Mouse (Mus musculus): ENCODE measurements around the gene Tsfm. TPM values are rescaled to one million over a fixed set of nuclear protein-coding genes. Genes with fewer than 3 reads are reported as not detected.
"Not testable (repeated sequence)": the region's sequence is repeated elsewhere in the genome, so short reads cannot be mapped to it uniquely, and the experiment has no call there.

Tsfm gene
- polyA plus RNA-seq, 1 experiment from 2014 or later = 42.4 TPM

- ATAC-seq = no peak
- H3K27ac ChIP-seq (ENCODE audit: low read depth, low read length) = no peak overlapping the region
- 34% methylated on average over 4 of the region's 4 CpGs for WGBS
- no peak for TF ChIP-seq CTCF (IDR thresholded peaks at IDR 0.05; ENCODE audit: low read depth)
- H3K36me3 ChIP-seq (ENCODE audit: control insufficient read depth, insufficient read depth) = no peaks in the 10 kb centered on the region
- H3K4me3 ChIP-seq (ENCODE audit: low read depth, low read length) = no peak overlapping the region
- no peaks in the 10 kb centered on the region for H3K9me3 ChIP-seq (ENCODE audit: control insufficient read depth)
- no peak overlapping the region for H3K9ac ChIP-seq (ENCODE audit: low read depth, low read length)
- H3K4me1 ChIP-seq (replicated peaks; ENCODE audit: control insufficient read depth, insufficient read depth, low read length) = 0 out of 2 replicates have a peak, but pooled peaks cover 4% of the 10 kb centered on the region
- H3K4me2 ChIP-seq (replicated peaks; ENCODE audit: low read depth) = no peak overlapping the region
- peaks cover 56% of the 10 kb centered on the region for H3K27me3 ChIP-seq (replicated peaks; ENCODE audit: control insufficient read depth, insufficient read depth, low read length)
Measured at GRCm38 (mm10) chr10:127076082-127076481, 45.4 kb upstream of the Tsfm start.

- H3K4me2 ChIP-seq (replicated peaks; ENCODE audit: low read depth) = no peak overlapping the region
- no peaks in the 10 kb centered on the region for H3K9me3 ChIP-seq (ENCODE audit: control insufficient read depth)
- 0 out of 2 replicates have a peak, but pooled peaks cover 7% of the 10 kb centered on the region for H3K4me1 ChIP-seq (replicated peaks; ENCODE audit: control insufficient read depth, insufficient read depth, low read length)
- no peaks in the 10 kb centered on the region for H3K36me3 ChIP-seq (ENCODE audit: control insufficient read depth, insufficient read depth)
- ATAC-seq = no peak
- H3K9ac ChIP-seq (ENCODE audit: low read depth, low read length) = no peak overlapping the region
- TF ChIP-seq CTCF (IDR thresholded peaks at IDR 0.05; ENCODE audit: low read depth) = no peak
- H3K27ac ChIP-seq (ENCODE audit: low read depth, low read length) = no peak overlapping the region
- peaks cover 52% of the 10 kb centered on the region for H3K27me3 ChIP-seq (replicated peaks; ENCODE audit: control insufficient read depth, insufficient read depth, low read length)
- H3K4me3 ChIP-seq (ENCODE audit: low read depth, low read length) = no peak overlapping the region
- 66% methylated on average over 8 of the region's 8 CpGs for WGBS
Measured at GRCm38 (mm10) chr10:127075651-127076050, 45.0 kb upstream of the Tsfm start.

GRCm38 (mm10) chr10:127075080-127075479 lies 44.4 kb upstream of the Tsfm start, which contains the start of gene Agap2:
Agap2 (plus strand) TSS chr10:127075284.
- no peak within 1 kb of the TSS for H3K4me3 ChIP-seq (ENCODE audit: low read depth, low read length)
- H3K27me3 ChIP-seq (replicated peaks; ENCODE audit: control insufficient read depth, insufficient read depth, low read length) = peaks cover 46% of the 10 kb centered on the region
- no peak for ATAC-seq
- H3K9me3 ChIP-seq (ENCODE audit: control insufficient read depth) = no peaks in the 10 kb centered on the region
- H3K36me3 ChIP-seq (ENCODE audit: control insufficient read depth, insufficient read depth) = no peaks in the 10 kb centered on the region
- H3K4me1 ChIP-seq (replicated peaks; ENCODE audit: control insufficient read depth, insufficient read depth, low read length) = 0 out of 2 replicates have a peak, but pooled peaks cover 8% of the 10 kb centered on the region
- no peak within 1 kb of the TSS for H3K27ac ChIP-seq (ENCODE audit: low read depth, low read length)
- H3K4me2 ChIP-seq (replicated peaks; ENCODE audit: low read depth) = no peak within 1 kb of the TSS
- TF ChIP-seq CTCF (IDR thresholded peaks at IDR 0.05; ENCODE audit: low read depth) = peak; percentile 39
- no peak within 1 kb of the TSS for H3K9ac ChIP-seq (ENCODE audit: low read depth, low read length)
- 59% methylated on average over 9 of the region's 9 CpGs for WGBS

- WGBS = 100% methylated on average over 1 of the region's 1 CpGs
- Histone ChIP-seq H3K9ac (ENCODE audit: low read depth, low read length) (no peak overlapping the region), H3K27me3 (replicated peaks; ENCODE audit: control insufficient read depth, insufficient read depth, low read length) (peaks cover 35% of the 10 kb centered on the region), H3K27ac (ENCODE audit: low read depth, low read length) (no peak overlapping the region), H3K4me2 (replicated peaks; ENCODE audit: low read depth) (no peak overlapping the region), H3K36me3 (ENCODE audit: control insufficient read depth, insufficient read depth) (no peaks in the 10 kb centered on the region), H3K9me3 (ENCODE audit: control insufficient read depth) (no peaks in the 10 kb centered on the region), H3K4me3 (ENCODE audit: low read depth, low read length) (no peak overlapping the region), H3K4me1 (replicated peaks; ENCODE audit: control insufficient read depth, insufficient read depth, low read length) (0 out of 2 replicates have a peak, but pooled peaks cover 8% of the 10 kb centered on the region)
- no peak for ATAC-seq
- TF ChIP-seq CTCF (IDR thresholded peaks at IDR 0.05; ENCODE audit: low read depth) = no peak
Measured at GRCm38 (mm10) chr10:127073981-127074380, 43.3 kb upstream of the Tsfm start.

- ATAC-seq; H3K27ac ChIP-seq (ENCODE audit: low read depth, low read length); H3K9me3 ChIP-seq (ENCODE audit: control insufficient read depth); H3K4me1 ChIP-seq (replicated peaks; ENCODE audit: control insufficient read depth, insufficient read depth, low read length); H3K9ac ChIP-seq (ENCODE audit: low read depth, low read length); H3K36me3 ChIP-seq (ENCODE audit: control insufficient read depth, insufficient read depth); H3K4me2 ChIP-seq (replicated peaks; ENCODE audit: low read depth); H3K4me3 ChIP-seq (ENCODE audit: low read depth, low read length): not testable (repeated sequence)
- 55% methylated on average over 2 of the region's 2 CpGs for WGBS
- peaks cover 25% of the 10 kb centered on the region for H3K27me3 ChIP-seq (replicated peaks; ENCODE audit: control insufficient read depth, insufficient read depth, low read length)
Measured at GRCm38 (mm10) chr10:127072969-127073368, 42.3 kb upstream of the Tsfm start.

GRCm38 (mm10) chr10:127072270-127072669 lies 41.6 kb upstream of the Tsfm start:
- peaks cover 19% of the 10 kb centered on the region for H3K27me3 ChIP-seq (replicated peaks; ENCODE audit: control insufficient read depth, insufficient read depth, low read length)
- not testable (repeated sequence) for H3K4me1 ChIP-seq (replicated peaks; ENCODE audit: control insufficient read depth, insufficient read depth, low read length); H3K27ac ChIP-seq (ENCODE audit: low read depth, low read length); ATAC-seq; H3K9ac ChIP-seq (ENCODE audit: low read depth, low read length); H3K4me3 ChIP-seq (ENCODE audit: low read depth, low read length); H3K9me3 ChIP-seq (ENCODE audit: control insufficient read depth); H3K4me2 ChIP-seq (replicated peaks; ENCODE audit: low read depth)
- peaks cover 15% of the 10 kb centered on the region for H3K36me3 ChIP-seq (ENCODE audit: control insufficient read depth, insufficient read depth)
- TF ChIP-seq CTCF (IDR thresholded peaks at IDR 0.05; ENCODE audit: low read depth) = peak; percentile 32
- 83% methylated on average over 4 of the region's 4 CpGs for WGBS

GRCm38 (mm10) chr10:127071203-127071602 lies 40.6 kb upstream of the Tsfm start:
- peak overlapping the region; percentile 89 for H3K4me2 ChIP-seq (replicated peaks; ENCODE audit: low read depth)
- no peak for TF ChIP-seq CTCF (IDR thresholded peaks at IDR 0.05; ENCODE audit: low read depth)
- 45% methylated on average over 9 of the region's 9 CpGs for WGBS
- peaks cover 9% of the 10 kb centered on the region for H3K27me3 ChIP-seq (replicated peaks; ENCODE audit: control insufficient read depth, insufficient read depth, low read length)
- ATAC-seq = no peak
- no peak overlapping the region for H3K9ac ChIP-seq (ENCODE audit: low read depth, low read length)
- H3K4me1 ChIP-seq (replicated peaks; ENCODE audit: control insufficient read depth, insufficient read depth, low read length) = 0 out of 2 replicates have a peak, but pooled peaks cover 8% of the 10 kb centered on the region
- no peaks in the 10 kb centered on the region for H3K9me3 ChIP-seq (ENCODE audit: control insufficient read depth)
- peak overlapping the region; percentile 83 for H3K4me3 ChIP-seq (ENCODE audit: low read depth, low read length)
- H3K36me3 ChIP-seq (ENCODE audit: control insufficient read depth, insufficient read depth) = peaks cover 25% of the 10 kb centered on the region
- no peak overlapping the region for H3K27ac ChIP-seq (ENCODE audit: low read depth, low read length)

All from intestine, postnatal 0 days (tissue).